Mouse (Mus musculus) testis, adult 2 months (tissue): ENCODE measurements around the gene Olfr97.

Experiments
- CTCF ChIP-seq: fragments of 200-500 bp; IDR thresholded peaks from 2 replicates; pipeline ENCODE4 v1.5.1; 2012; ENCODE audit warnings: low read depth, mild to moderate bottlenecking, inconsistent platforms, low read length, moderate library complexity; ENCODE audit not compliant: control insufficient read depth, insufficient read depth, insufficient replicate concordance
- POLR2A ChIP-seq: fragments of 200-500 bp; IDR thresholded peaks from 2 replicates; pipeline ENCODE4 v1.6.1; 2012; ENCODE audit warnings: low read depth, mild to moderate bottlenecking, inconsistent platforms, low read length, moderate library complexity; ENCODE audit not compliant: control insufficient read depth

GRCm38 (mm10) chr17:37194782-37195181, 42.3 kb downstream of the Olfr97 start:
- TF ChIP-seq POLR2A, result no peak
- TF ChIP-seq CTCF, result no peak
